Mouse (Mus musculus) thymus, adult 2 months (tissue): ENCODE data around the gene Slc3a1.

Experiments used
- CTCF ChIP-seq: fragments of 200-500 bp; IDR thresholded peaks from 2 replicates; pipeline ENCODE4 v1.5.1; 2012; ENCODE audit warnings: mild to moderate bottlenecking, control low read depth, low read length, moderate library complexity, borderline replicate concordance; ENCODE audit not compliant: control insufficient read depth, poor library complexity, insufficient read depth; ENCODE audit errors: extremely low read depth
- POLR2A ChIP-seq: fragments of 200-500 bp; IDR thresholded peaks from 2 replicates; pipeline ENCODE4 v1.6.1; 2012; ENCODE audit warnings: mild to moderate bottlenecking, low read length, control low read depth, moderate library complexity; ENCODE audit not compliant: control insufficient read depth, poor library complexity, insufficient read depth; ENCODE audit errors: extremely low read depth

GRCm38 (mm10) chr17:85101751-85102150 lies 73.6 kb downstream of the Slc3a1 start:
- TF ChIP-seq CTCF (no peak), POLR2A (no peak)
